Mouse (Mus musculus): ENCODE data around the gene Id2.

DNA sequence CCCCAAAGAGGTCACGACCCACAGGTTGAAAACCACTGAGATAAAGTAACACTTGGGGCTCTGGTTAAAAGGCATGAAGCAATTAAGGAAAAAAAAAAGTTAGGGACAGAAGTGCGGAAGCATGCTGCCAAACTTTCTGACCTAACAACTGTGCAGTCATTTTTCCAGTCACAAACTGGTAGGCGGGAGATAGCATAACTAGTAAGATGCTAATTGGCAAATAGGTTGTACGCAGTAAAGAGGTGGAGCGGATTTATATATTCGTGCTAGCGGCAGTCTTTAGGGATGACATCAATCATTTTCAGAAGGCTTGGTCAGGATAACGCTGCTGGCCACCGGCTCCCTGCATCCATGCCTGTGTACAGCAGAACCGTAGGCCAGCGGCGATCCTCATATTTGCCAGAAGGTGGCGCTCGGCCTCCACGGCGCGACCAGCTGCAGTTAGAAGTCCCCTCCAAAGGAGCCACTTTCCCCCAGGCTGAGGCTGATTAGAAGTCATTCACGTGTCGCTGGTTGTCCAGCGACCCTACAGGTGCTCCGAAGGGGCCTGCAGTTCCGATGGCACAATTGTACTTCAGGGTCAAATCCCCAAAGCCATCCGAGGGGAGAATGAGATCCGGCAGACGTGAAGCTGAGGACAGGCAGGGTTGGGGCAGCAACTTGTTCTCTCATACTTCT lies 4.8 kb downstream of the Id2 start:
- TF ChIP-seq MAFK (IDR thresholded peaks at IDR 0.05; ENCODE audit: insufficient read depth, low read depth, low read length), result no peak
- no peak for TF ChIP-seq HCFC1 (IDR thresholded peaks at IDR 0.05; ENCODE audit: borderline replicate concordance, insufficient read depth, low read length)
- TF ChIP-seq ZC3H11A (IDR thresholded peaks at IDR 0.05; ENCODE audit: borderline replicate concordance, low read depth, low read length), result peak; percentile 98; the same call in 1 of the 2 replicates
- TF ChIP-seq ZNF384 (IDR thresholded peaks at IDR 0.05; ENCODE audit: low read depth, low read length), result no peak
